Mouse (Mus musculus): Measurements from ENCODE around the gene Wfdc3.
A peak's percentile ranks its signal among the peaks of the same experiment; 100 is the strongest.

Gene Wfdc3

GRCm38 (mm10) chr2:164745843-164746479 lies at the start of gene Wfdc3, which contains the start of gene Dnttip1:
TSS of gene Wfdc3 (minus strand) at chr2:164745931.
TSS of gene Dnttip1 (plus strand) at chr2:164745983.
- peak; percentile 83 for DNase-seq (ENCODE audit: low read depth, low spot score)

DNA sequence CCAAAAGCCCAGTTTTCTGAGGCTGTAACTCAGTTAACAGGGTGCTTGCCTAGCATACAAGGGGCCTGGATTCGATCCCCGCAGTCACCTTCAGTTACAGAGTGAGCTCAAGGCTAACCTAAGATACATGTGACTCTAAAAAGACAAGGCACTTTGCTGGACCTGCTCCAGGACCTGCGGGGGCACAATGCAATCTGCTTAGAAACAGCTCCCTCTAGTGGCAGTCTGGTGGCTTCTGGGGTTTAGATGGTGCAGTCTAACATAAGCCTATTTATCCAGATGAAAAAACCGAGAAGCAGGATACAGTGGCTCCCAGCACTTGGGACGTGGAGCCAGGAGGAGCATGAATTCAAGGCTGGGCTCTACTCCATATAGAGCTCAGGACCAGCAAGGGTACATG lies 48.6 kb upstream of the Wfdc3 start:
- DNase-seq (ENCODE audit: low read depth, low spot score) = peak; percentile 64

GRCm38 (mm10) chr2:164793772-164794171 lies 48.0 kb upstream of the Wfdc3 start:
- DNase-seq (ENCODE audit: low read depth, low spot score) = no peak

DNA sequence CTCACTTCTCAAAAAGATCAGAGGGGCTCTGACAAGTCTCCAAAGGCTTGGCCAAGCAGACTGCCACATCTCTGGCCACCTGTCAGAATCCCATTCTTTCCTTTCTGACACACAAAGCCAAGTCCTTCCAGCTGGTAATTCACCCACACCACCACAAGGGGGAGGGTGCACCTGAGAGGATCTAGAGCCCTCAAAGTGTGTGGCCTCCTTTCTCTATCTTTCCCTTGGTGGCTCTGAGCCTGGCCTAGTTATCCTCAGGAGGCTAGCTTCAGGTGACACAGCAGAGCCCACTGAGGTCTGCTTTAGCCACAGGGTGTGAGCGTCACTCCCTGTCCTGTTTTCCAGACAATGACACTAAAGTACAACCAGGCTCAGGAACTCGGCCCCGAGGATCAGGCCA lies 47.5 kb upstream of the Wfdc3 start:
- DNase-seq (ENCODE audit: low read depth, low spot score) = peak; percentile 71

GRCm38 (mm10) chr2:164792400-164793190 lies 46.9 kb upstream of the Wfdc3 start:
- DNase-seq (ENCODE audit: low read depth, low spot score) = no peak

- no peak for DNase-seq (ENCODE audit: low read depth, low spot score)
Measured at GRCm38 (mm10) chr2:164791841-164792261, 46.1 kb upstream of the Wfdc3 start.

DNA sequence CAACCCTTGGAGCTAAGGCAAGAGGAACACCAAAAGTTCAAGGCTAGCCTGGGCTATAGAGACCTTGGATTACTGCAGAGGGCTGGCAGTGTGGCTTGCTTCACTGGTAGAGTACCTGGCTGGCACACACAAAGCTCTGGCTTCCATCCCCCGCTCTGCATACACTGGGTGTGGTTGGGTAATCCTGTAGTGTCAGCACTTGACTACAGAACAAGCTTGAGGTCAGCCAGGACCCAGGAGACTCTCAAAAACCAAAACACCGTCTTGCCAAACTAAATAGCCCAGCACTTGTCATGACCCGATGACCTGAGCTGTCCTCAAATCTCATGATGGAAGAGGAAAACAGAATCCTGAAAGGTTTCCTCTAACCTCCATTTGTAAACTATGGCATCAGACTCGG lies 44.7 kb upstream of the Wfdc3 start:
- DNase-seq (ENCODE audit: low read depth, low spot score) = no peak

GRCm38 (mm10) chr2:164788411-164788810 lies 42.7 kb upstream of the Wfdc3 start:
- no peak for DNase-seq (ENCODE audit: low read depth, low spot score)

- DNase-seq (ENCODE audit: low read depth, low spot score) = no peak
Measured at GRCm38 (mm10) chr2:164787779-164788178, 42.0 kb upstream of the Wfdc3 start.

DNA sequence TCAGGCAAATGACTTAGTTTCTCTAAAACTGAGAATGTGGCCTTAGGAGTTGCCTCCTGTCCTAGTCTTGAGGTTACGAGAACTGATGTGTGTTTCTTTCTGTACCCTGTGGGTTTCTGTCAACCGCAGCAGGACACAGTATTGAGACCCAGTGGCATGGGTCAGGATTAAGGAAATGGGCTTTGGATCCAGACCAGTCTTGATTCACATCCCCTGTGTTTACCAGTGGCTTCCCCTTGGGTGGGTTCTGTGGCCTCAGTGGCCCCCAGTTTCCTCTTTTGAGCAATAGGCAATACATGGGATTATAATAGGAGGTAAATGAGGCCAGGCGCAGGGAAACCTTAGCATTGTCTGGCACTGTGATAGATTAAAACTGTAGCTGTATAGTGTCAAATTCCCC lies 41.3 kb upstream of the Wfdc3 start:
- no peak for DNase-seq (ENCODE audit: low read depth, low spot score)

GRCm38 (mm10) chr2:164786388-164786885 lies 40.7 kb upstream of the Wfdc3 start:
- no peak for DNase-seq (ENCODE audit: low read depth, low spot score)

DNA sequence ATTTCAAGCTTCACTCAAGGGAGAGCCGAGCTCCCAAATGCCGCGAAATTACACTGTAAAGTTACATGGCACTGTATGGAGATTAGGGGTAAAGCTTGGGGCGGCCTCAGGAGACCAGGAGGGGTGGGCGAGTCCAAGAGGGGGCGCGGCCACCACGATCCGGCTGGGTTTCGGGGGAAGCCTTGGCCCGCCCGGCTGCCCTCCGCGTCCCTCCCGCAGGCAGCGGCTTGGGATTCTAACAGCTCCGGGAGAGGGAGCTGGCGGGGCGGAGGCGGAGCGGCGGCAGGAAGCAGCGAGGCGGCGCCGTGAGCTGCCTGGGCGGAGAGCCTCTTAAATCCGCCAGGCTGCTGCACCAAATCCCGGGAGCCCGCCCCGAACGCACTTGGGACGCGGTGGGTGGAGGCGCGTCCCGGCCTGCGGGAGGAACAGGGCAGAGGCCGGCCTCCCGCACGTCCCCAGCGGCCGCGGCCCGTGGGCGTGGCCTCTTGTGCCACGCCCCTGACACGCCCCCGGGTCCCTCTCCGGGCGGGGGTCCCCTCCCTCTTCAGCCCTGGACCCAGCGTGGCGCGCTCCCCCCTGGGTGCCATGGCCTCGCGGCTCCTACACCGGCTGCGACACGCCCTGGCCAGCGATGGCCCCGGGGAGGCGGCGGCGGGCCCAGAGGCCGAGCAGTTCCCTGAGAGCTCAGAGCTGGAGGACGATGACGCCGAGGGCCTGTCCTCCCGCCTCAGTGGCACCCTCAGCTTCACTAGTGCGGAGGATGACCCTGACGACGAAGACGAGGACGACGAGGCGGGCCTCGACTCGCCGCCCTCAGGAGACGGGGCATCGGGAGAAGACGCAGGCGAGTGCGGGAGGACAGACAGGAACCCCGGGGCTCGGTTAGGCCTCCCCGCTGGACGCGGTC lies 40.0 kb upstream of the Wfdc3 start, which contains the start of gene Snx21:
Snx21 (plus strand) TSS at position 343 of the 907 bp plus-strand sequence.
- no peak for DNase-seq (ENCODE audit: low read depth, low spot score)

DNA sequence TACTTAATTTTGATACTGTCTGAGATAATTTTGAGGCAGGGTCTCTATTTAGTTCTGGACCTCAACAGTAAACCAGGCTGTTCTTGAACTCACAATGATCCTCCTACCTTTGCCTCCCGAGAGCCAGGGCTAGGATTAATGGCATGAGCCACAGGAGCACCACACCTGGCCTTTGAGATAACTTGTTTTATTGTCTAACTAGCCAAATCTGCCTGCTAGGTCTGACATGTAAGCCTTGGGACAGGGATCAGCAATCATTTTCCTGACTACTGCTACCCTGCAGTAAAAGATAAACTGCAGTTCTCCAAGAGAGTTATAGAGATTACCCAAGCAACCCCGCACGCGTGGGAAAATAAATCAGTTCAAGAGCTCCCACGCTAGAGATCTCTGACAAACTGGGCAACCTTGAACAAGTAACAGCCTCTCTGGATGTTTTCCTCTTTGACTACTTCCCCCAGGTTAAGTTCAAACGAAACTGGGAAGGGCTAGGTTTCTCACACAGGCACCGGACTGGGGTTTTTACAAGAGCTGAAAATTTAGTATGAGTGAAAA lies 39.2 kb upstream of the Wfdc3 start:
- DNase-seq (ENCODE audit: low read depth, low spot score) = no peak

DNA sequence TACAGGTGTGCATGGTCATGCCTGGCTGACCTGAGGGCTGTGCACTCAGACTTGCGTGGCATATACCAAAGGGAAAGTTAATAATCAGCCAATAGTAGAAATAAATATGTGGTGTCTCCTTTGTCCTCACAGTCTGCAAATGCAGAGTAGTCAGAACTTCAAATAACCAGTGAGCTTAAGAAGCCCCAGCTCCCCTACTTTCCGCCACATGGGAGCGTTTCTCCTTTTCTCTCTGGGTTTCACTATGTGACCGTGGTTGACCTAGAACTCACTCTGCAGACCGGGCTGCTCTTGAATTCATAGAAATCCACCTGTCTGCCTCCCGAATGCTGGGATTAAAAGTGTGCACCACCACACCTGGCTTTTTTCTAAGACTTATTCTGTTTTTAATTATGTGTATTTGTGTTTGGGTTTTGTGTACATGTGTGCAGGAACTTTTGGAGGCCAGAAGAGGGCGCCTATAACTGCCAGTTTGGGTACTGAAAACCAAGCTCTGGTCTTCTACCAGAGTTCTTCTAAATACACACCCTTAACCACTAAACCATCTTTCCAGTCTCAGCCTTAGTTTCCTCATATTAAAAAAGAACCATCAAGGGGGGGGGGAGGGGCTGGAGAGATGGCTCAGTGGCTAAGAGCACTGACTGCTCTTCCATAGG lies 38.3 kb upstream of the Wfdc3 start:
- no peak for DNase-seq (ENCODE audit: low read depth, low spot score)

DNA sequence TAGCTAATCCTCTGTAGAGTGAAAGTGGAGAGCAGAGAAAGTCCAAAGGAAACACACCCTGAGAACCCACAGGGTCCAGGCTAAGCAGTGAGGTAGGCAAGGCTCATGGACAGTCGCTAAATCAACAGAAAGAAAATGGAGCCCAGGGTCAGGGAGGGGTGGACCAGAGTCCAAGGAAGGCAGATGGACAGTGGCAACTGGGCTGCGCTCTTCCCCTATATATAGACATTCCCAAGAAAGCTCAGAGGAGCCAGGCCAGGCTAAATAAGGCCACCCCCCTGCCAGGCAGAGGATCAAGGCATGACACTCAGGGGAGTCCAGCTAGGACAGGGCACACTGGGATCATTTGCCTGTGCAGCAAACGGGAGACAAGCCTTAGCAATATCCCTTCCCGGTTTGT lies 36.1 kb upstream of the Wfdc3 start:
- no peak for DNase-seq (ENCODE audit: low read depth, low spot score)

- no peak for DNase-seq (ENCODE audit: low read depth, low spot score)
Measured at GRCm38 (mm10) chr2:164779481-164780086, 33.9 kb upstream of the Wfdc3 start, which contains the start of gene Tnnc2. TSS of gene Tnnc2 (minus strand) at chr2:164779967.

- no peak for DNase-seq (ENCODE audit: low read depth, low spot score)
Measured at GRCm38 (mm10) chr2:164778809-164779208, 33.1 kb upstream of the Wfdc3 start.

DNA sequence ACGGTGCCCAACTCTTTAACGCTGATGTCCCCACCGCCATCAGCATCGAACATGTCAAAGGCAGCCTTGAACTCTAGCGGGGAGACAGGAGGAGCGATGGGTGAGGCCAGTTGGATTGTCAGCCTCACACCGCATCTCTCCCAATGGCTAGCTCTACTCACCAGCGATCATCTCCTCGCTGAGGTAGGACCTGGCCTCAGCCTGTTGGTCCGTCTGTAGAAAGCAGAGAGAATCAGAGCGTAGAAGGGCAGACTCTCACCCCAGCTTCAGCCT lies 32.2 kb upstream of the Wfdc3 start:
- DNase-seq (ENCODE audit: low read depth, low spot score) = no peak

GRCm38 (mm10) chr2:164777246-164778014 lies 31.7 kb upstream of the Wfdc3 start:
- no peak for DNase-seq (ENCODE audit: low read depth, low spot score)

- DNase-seq (ENCODE audit: low read depth, low spot score) = no peak
Measured at GRCm38 (mm10) chr2:164776801-164777200, 31.1 kb upstream of the Wfdc3 start.
